Mouse (Mus musculus): Measurements from ENCODE around the gene Atp2b2. TPM values are rescaled to one million over a fixed set of nuclear protein-coding genes. Genes with fewer than 3 reads are reported as not detected.

Atp2b2 gene
- 95.7 and 105 TPM in 2 replicates for polyA plus RNA-seq (2012; ENCODE audit: insufficient read depth, insufficient read length, low replicate concordance, missing spikeins)

- peak within 1 kb of the TSS; percentile 76 for H3K4me3 ChIP-seq (ENCODE audit: insufficient read depth, low read depth, low read length)
- 32% methylated on average over 12 of the region's 12 CpGs for WGBS
- H3K4me1 ChIP-seq (ENCODE audit: control insufficient read depth, insufficient read depth, low read length), result peaks cover 26% of the 10 kb centered on the region
- peak within 1 kb of the TSS; percentile 92 for H3K27ac ChIP-seq (ENCODE audit: insufficient read depth, low read depth, low read length)
- TF ChIP-seq POLR2A (IDR thresholded peaks at IDR 0.05; ENCODE audit: insufficient read depth, low read depth, low read length) (no peak), CTCF (IDR thresholded peaks at IDR 0.05; ENCODE audit: insufficient read depth, low read depth, low read length) (no peak)
Measured at GRCm38 (mm10) chr6:114042332-114042731, at the start of gene Atp2b2. Gene Atp2b2, minus strand, starts transcription at chr6:114042613.

- WGBS, result 7% methylated on average over 5 of the region's 5 CpGs
- no peak overlapping the region for H3K4me3 ChIP-seq (ENCODE audit: insufficient read depth, low read depth, low read length)
- H3K27ac ChIP-seq (ENCODE audit: insufficient read depth, low read depth, low read length), result no peak overlapping the region
- TF ChIP-seq POLR2A (IDR thresholded peaks at IDR 0.05; ENCODE audit: insufficient read depth, low read depth, low read length) (no peak), CTCF (IDR thresholded peaks at IDR 0.05; ENCODE audit: insufficient read depth, low read depth, low read length) (no peak)
- H3K4me1 ChIP-seq (ENCODE audit: control insufficient read depth, insufficient read depth, low read length), result peaks cover 16% of the 10 kb centered on the region
Measured at GRCm38 (mm10) chr6:114089626-114090025, 47.2 kb upstream of the Atp2b2 start.

GRCm38 (mm10) chr6:114087106-114087505 is 44.7 kb upstream of the Atp2b2 start:
- Histone ChIP-seq H3K4me3 (ENCODE audit: insufficient read depth, low read depth, low read length) (no peak overlapping the region), H3K4me1 (ENCODE audit: control insufficient read depth, insufficient read depth, low read length) (peaks cover 8% of the 10 kb centered on the region), H3K27ac (ENCODE audit: insufficient read depth, low read depth, low read length) (no peak overlapping the region)
- WGBS, result 64% methylated on average over 7 of the region's 7 CpGs
- TF ChIP-seq CTCF (IDR thresholded peaks at IDR 0.05; ENCODE audit: insufficient read depth, low read depth, low read length) (no peak), POLR2A (IDR thresholded peaks at IDR 0.05; ENCODE audit: insufficient read depth, low read depth, low read length) (no peak)

GRCm38 (mm10) chr6:114078556-114078955 is 36.1 kb upstream of the Atp2b2 start:
- Histone ChIP-seq H3K4me1 (ENCODE audit: control insufficient read depth, insufficient read depth, low read length) (peaks cover 39% of the 10 kb centered on the region), H3K27ac (ENCODE audit: insufficient read depth, low read depth, low read length) (no peak overlapping the region), H3K4me3 (ENCODE audit: insufficient read depth, low read depth, low read length) (no peak overlapping the region)
- TF ChIP-seq POLR2A (IDR thresholded peaks at IDR 0.05; ENCODE audit: insufficient read depth, low read depth, low read length) (no peak), CTCF (IDR thresholded peaks at IDR 0.05; ENCODE audit: insufficient read depth, low read depth, low read length) (no peak)

GRCm38 (mm10) chr6:114076560-114076959 is 34.1 kb upstream of the Atp2b2 start:
- H3K4me3 ChIP-seq (ENCODE audit: insufficient read depth, low read depth, low read length), result no peak overlapping the region
- TF ChIP-seq POLR2A (IDR thresholded peaks at IDR 0.05; ENCODE audit: insufficient read depth, low read depth, low read length) (no peak), CTCF (IDR thresholded peaks at IDR 0.05; ENCODE audit: insufficient read depth, low read depth, low read length) (peak; percentile 77)
- H3K27ac ChIP-seq (ENCODE audit: insufficient read depth, low read depth, low read length), result no peak overlapping the region
- 16% methylated on average over 3 of the region's 3 CpGs for WGBS
- peaks cover 32% of the 10 kb centered on the region for H3K4me1 ChIP-seq (ENCODE audit: control insufficient read depth, insufficient read depth, low read length)

GRCm38 (mm10) chr6:114076061-114076460 is 33.6 kb upstream of the Atp2b2 start:
- Histone ChIP-seq H3K27ac (ENCODE audit: insufficient read depth, low read depth, low read length) (no peak overlapping the region), H3K4me1 (ENCODE audit: control insufficient read depth, insufficient read depth, low read length) (peaks cover 32% of the 10 kb centered on the region), H3K4me3 (ENCODE audit: insufficient read depth, low read depth, low read length) (no peak overlapping the region)
- 67% methylated on average over 5 of the region's 5 CpGs for WGBS
- no peak for TF ChIP-seq POLR2A (IDR thresholded peaks at IDR 0.05; ENCODE audit: insufficient read depth, low read depth, low read length)
- TF ChIP-seq CTCF (IDR thresholded peaks at IDR 0.05; ENCODE audit: insufficient read depth, low read depth, low read length), result no peak

- WGBS, result 54% methylated on average over 10 of the region's 10 CpGs
- Histone ChIP-seq H3K27ac (ENCODE audit: insufficient read depth, low read depth, low read length) (no peak overlapping the region), H3K4me1 (ENCODE audit: control insufficient read depth, insufficient read depth, low read length) (peaks cover 30% of the 10 kb centered on the region), H3K4me3 (ENCODE audit: insufficient read depth, low read depth, low read length) (no peak overlapping the region)
- TF ChIP-seq CTCF (IDR thresholded peaks at IDR 0.05; ENCODE audit: insufficient read depth, low read depth, low read length) (no peak), POLR2A (IDR thresholded peaks at IDR 0.05; ENCODE audit: insufficient read depth, low read depth, low read length) (no peak)
Measured at GRCm38 (mm10) chr6:114074929-114075328, 32.5 kb upstream of the Atp2b2 start.

GRCm38 (mm10) chr6:114074256-114074655 is 31.8 kb upstream of the Atp2b2 start:
- no peak overlapping the region for H3K4me3 ChIP-seq (ENCODE audit: insufficient read depth, low read depth, low read length)
- no peak for TF ChIP-seq POLR2A (IDR thresholded peaks at IDR 0.05; ENCODE audit: insufficient read depth, low read depth, low read length)
- TF ChIP-seq CTCF (IDR thresholded peaks at IDR 0.05; ENCODE audit: insufficient read depth, low read depth, low read length), result no peak
- 76% methylated on average over 1 of the region's 1 CpGs for WGBS
- H3K27ac ChIP-seq (ENCODE audit: insufficient read depth, low read depth, low read length), result no peak overlapping the region
- peaks cover 30% of the 10 kb centered on the region for H3K4me1 ChIP-seq (ENCODE audit: control insufficient read depth, insufficient read depth, low read length)

- Histone ChIP-seq H3K4me3 (ENCODE audit: insufficient read depth, low read depth, low read length) (no peak overlapping the region), H3K27ac (ENCODE audit: insufficient read depth, low read depth, low read length) (no peak overlapping the region), H3K4me1 (ENCODE audit: control insufficient read depth, insufficient read depth, low read length) (peaks cover 21% of the 10 kb centered on the region)
- TF ChIP-seq POLR2A (IDR thresholded peaks at IDR 0.05; ENCODE audit: insufficient read depth, low read depth, low read length) (no peak), CTCF (IDR thresholded peaks at IDR 0.05; ENCODE audit: insufficient read depth, low read depth, low read length) (peak; percentile 61)
- 1% methylated on average over 4 of the region's 4 CpGs for WGBS
Measured at GRCm38 (mm10) chr6:114071564-114071963, 29.2 kb upstream of the Atp2b2 start.

- no peak for TF ChIP-seq POLR2A (IDR thresholded peaks at IDR 0.05; ENCODE audit: insufficient read depth, low read depth, low read length)
- TF ChIP-seq CTCF (IDR thresholded peaks at IDR 0.05; ENCODE audit: insufficient read depth, low read depth, low read length), result no peak
- Histone ChIP-seq H3K27ac (ENCODE audit: insufficient read depth, low read depth, low read length) (no peak overlapping the region), H3K4me1 (ENCODE audit: control insufficient read depth, insufficient read depth, low read length) (peaks cover 13% of the 10 kb centered on the region), H3K4me3 (ENCODE audit: insufficient read depth, low read depth, low read length) (no peak overlapping the region)
- 95% methylated on average over 2 of the region's 2 CpGs for WGBS
Measured at GRCm38 (mm10) chr6:114063100-114063499, 20.7 kb upstream of the Atp2b2 start.

Data from olfactory bulb, adult 2 months (tissue).